Mouse (Mus musculus): ENCODE results near the gene Eri3. TPM values are rescaled to one million over a fixed set of nuclear protein-coding genes. Genes with fewer than 3 reads are reported as not detected.

The Eri3 gene
- 161 and 166 TPM in 2 replicates for polyA plus RNA-seq (2016; fragmentation: Nextera tagmentation; extraction: Ambion mirVana)

- peak; percentile 98 for ATAC-seq (ENCODE audit: insufficient number of reproducible peaks, insufficient read depth, low FRiP score, low TSS enrichment, low read depth)
- peak within 1 kb of the TSS; percentile 88 for H3K4me3 ChIP-seq (replicated peaks)
- H3K36me3 ChIP-seq = peaks cover 11% of the 10 kb centered on the region; the same call in 1 of the 2 replicates
- peak within 1 kb of the TSS; percentile 94 for H3K27ac ChIP-seq
- no peaks in the 10 kb centered on the region for H3K27me3 ChIP-seq
- H3K4me2 ChIP-seq = peak within 1 kb of the TSS; percentile 78
- H3K9ac ChIP-seq (replicated peaks) = peak within 1 kb of the TSS; percentile 79
- H3K4me1 ChIP-seq (replicated peaks) = peaks cover 14% of the 10 kb centered on the region
- WGBS = under 1% methylated on average over 53 of the region's 53 CpGs
- no peaks in the 10 kb centered on the region for H3K9me3 ChIP-seq
Observed at GRCm38 (mm10) chr4:117550140-117550851, at the start of gene Eri3. Eri3 (plus strand) TSS chr4:117550365.

- Histone ChIP-seq H3K4me1 (replicated peaks) (no peaks in the 10 kb centered on the region), H3K36me3 (no peaks in the 10 kb centered on the region), H3K4me3 (replicated peaks) (no peak overlapping the region), H3K9ac (replicated peaks) (no peak overlapping the region), H3K27ac (no peak overlapping the region), H3K27me3 (no peaks in the 10 kb centered on the region; the same call in 1 of the 2 replicates), H3K9me3 (no peaks in the 10 kb centered on the region), H3K4me2 (no peak overlapping the region)
- WGBS = 91% methylated on average over 4 of the region's 4 CpGs
- ATAC-seq (ENCODE audit: insufficient number of reproducible peaks, insufficient read depth, low FRiP score, low TSS enrichment, low read depth) = no peak
Observed at GRCm38 (mm10) chr4:117518246-117518645, 31.9 kb upstream of the Eri3 start.

- Histone ChIP-seq H3K9me3 (no peaks in the 10 kb centered on the region), H3K4me3 (replicated peaks) (no peak overlapping the region), H3K9ac (replicated peaks) (no peak overlapping the region), H3K4me2 (no peak overlapping the region), H3K4me1 (replicated peaks) (no peaks in the 10 kb centered on the region), H3K27ac (no peak overlapping the region), H3K27me3 (peaks cover 3% of the 10 kb centered on the region), H3K36me3 (no peaks in the 10 kb centered on the region)
- 70% methylated on average over 2 of the region's 2 CpGs for WGBS
- no peak for ATAC-seq (ENCODE audit: insufficient number of reproducible peaks, insufficient read depth, low FRiP score, low TSS enrichment, low read depth)
Observed at GRCm38 (mm10) chr4:117521350-117521749, 28.8 kb upstream of the Eri3 start.

- Histone ChIP-seq H3K9me3 (no peaks in the 10 kb centered on the region), H3K9ac (replicated peaks) (no peak overlapping the region), H3K4me3 (replicated peaks) (no peak overlapping the region), H3K27ac (no peak overlapping the region), H3K4me1 (replicated peaks) (peaks cover 16% of the 10 kb centered on the region), H3K36me3 (no peaks in the 10 kb centered on the region), H3K4me2 (no peak overlapping the region), H3K27me3 (peaks cover 6% of the 10 kb centered on the region)
- 92% methylated on average over 5 of the region's 5 CpGs for WGBS
- no peak for ATAC-seq (ENCODE audit: insufficient number of reproducible peaks, insufficient read depth, low FRiP score, low TSS enrichment, low read depth)
Observed at GRCm38 (mm10) chr4:117525990-117526389, 24.2 kb upstream of the Eri3 start.

GRCm38 (mm10) chr4:117527116-117527899 lies 22.9 kb upstream of the Eri3 start:
- ATAC-seq (ENCODE audit: insufficient number of reproducible peaks, insufficient read depth, low FRiP score, low TSS enrichment, low read depth) = no peak
- WGBS = 39% methylated on average over 9 of the region's 9 CpGs
- Histone ChIP-seq H3K4me2 (no peak overlapping the region), H3K36me3 (no peaks in the 10 kb centered on the region), H3K27me3 (peaks cover 6% of the 10 kb centered on the region), H3K9me3 (no peaks in the 10 kb centered on the region), H3K4me1 (replicated peaks) (peaks cover 16% of the 10 kb centered on the region), H3K9ac (replicated peaks) (no peak overlapping the region), H3K27ac (peak overlapping the region; percentile 50), H3K4me3 (replicated peaks) (no peak overlapping the region)

GRCm38 (mm10) chr4:117527952-117528351 lies 22.2 kb upstream of the Eri3 start:
- 0 out of 2 replicates have a peak, but pooled peaks have one; percentile 46 for ATAC-seq (ENCODE audit: insufficient number of reproducible peaks, insufficient read depth, low FRiP score, low TSS enrichment, low read depth)
- H3K27ac ChIP-seq = no peak overlapping the region
- no peak overlapping the region for H3K9ac ChIP-seq (replicated peaks)
- WGBS = 26% methylated on average over 1 of the region's 1 CpGs
- no peak overlapping the region for H3K4me3 ChIP-seq (replicated peaks)
- no peaks in the 10 kb centered on the region for H3K36me3 ChIP-seq
- H3K9me3 ChIP-seq = no peaks in the 10 kb centered on the region
- no peak overlapping the region for H3K4me2 ChIP-seq
- peaks cover 6% of the 10 kb centered on the region for H3K27me3 ChIP-seq
- H3K4me1 ChIP-seq (replicated peaks) = peaks cover 16% of the 10 kb centered on the region

- Histone ChIP-seq H3K27me3 (peaks cover 6% of the 10 kb centered on the region), H3K4me3 (replicated peaks) (no peak overlapping the region), H3K36me3 (no peaks in the 10 kb centered on the region), H3K4me2 (no peak overlapping the region), H3K9me3 (no peaks in the 10 kb centered on the region), H3K4me1 (replicated peaks) (peaks cover 16% of the 10 kb centered on the region), H3K9ac (replicated peaks) (no peak overlapping the region), H3K27ac (no peak overlapping the region)
- WGBS = 81% methylated on average over 4 of the region's 4 CpGs
- no peak for ATAC-seq (ENCODE audit: insufficient number of reproducible peaks, insufficient read depth, low FRiP score, low TSS enrichment, low read depth)
Observed at GRCm38 (mm10) chr4:117529843-117530242, 20.3 kb upstream of the Eri3 start.

GRCm38 (mm10) chr4:117535496-117536200 lies 14.5 kb upstream of the Eri3 start:
- H3K36me3 ChIP-seq = no peaks in the 10 kb centered on the region
- H3K4me1 ChIP-seq (replicated peaks) = peaks cover 9% of the 10 kb centered on the region; the same call in 1 of the 2 replicates
- no peaks in the 10 kb centered on the region for H3K9me3 ChIP-seq
- H3K27me3 ChIP-seq = no peaks in the 10 kb centered on the region
- no peak overlapping the region for H3K27ac ChIP-seq
- H3K9ac ChIP-seq (replicated peaks) = no peak overlapping the region
- no peak for ATAC-seq (ENCODE audit: insufficient number of reproducible peaks, insufficient read depth, low FRiP score, low TSS enrichment, low read depth)
- H3K4me2 ChIP-seq = no peak overlapping the region
- 67% methylated on average over 9 of the region's 9 CpGs for WGBS
- H3K4me3 ChIP-seq (replicated peaks) = no peak overlapping the region

GRCm38 (mm10) chr4:117537002-117537401 lies 13.2 kb upstream of the Eri3 start:
- no peaks in the 10 kb centered on the region for H3K27me3 ChIP-seq
- H3K27ac ChIP-seq = no peak overlapping the region
- peaks cover 9% of the 10 kb centered on the region; the same call in 1 of the 2 replicates for H3K4me1 ChIP-seq (replicated peaks)
- no peak overlapping the region for H3K4me3 ChIP-seq (replicated peaks)
- no peak overlapping the region for H3K4me2 ChIP-seq
- ATAC-seq (ENCODE audit: insufficient number of reproducible peaks, insufficient read depth, low FRiP score, low TSS enrichment, low read depth) = no peak
- WGBS = 92% methylated on average over 7 of the region's 7 CpGs
- no peaks in the 10 kb centered on the region for H3K36me3 ChIP-seq
- H3K9ac ChIP-seq (replicated peaks) = no peak overlapping the region
- H3K9me3 ChIP-seq = no peaks in the 10 kb centered on the region

GRCm38 (mm10) chr4:117539329-117539980 lies 10.7 kb upstream of the Eri3 start:
- no peak overlapping the region for H3K4me3 ChIP-seq (replicated peaks)
- H3K9me3 ChIP-seq = no peaks in the 10 kb centered on the region
- no peaks in the 10 kb centered on the region for H3K36me3 ChIP-seq
- no peaks in the 10 kb centered on the region for H3K27me3 ChIP-seq
- no peak for ATAC-seq (ENCODE audit: insufficient number of reproducible peaks, insufficient read depth, low FRiP score, low TSS enrichment, low read depth)
- H3K9ac ChIP-seq (replicated peaks) = no peak overlapping the region
- peaks cover 9% of the 10 kb centered on the region; the same call in 1 of the 2 replicates for H3K4me1 ChIP-seq (replicated peaks)
- no peak overlapping the region for H3K4me2 ChIP-seq
- WGBS = 63% methylated on average over 8 of the region's 8 CpGs
- no peak overlapping the region for H3K27ac ChIP-seq
